Mouse (Mus musculus) liver, postnatal 0 days (tissue): ENCODE measurements around the gene Trpm8. TPM values are rescaled to one million over a fixed set of nuclear protein-coding genes. Genes with fewer than 3 reads are reported as not detected.

Experiments
- ATAC-seq: fragments of 200-750 bp; cut with Nextera tagmentation; 2 replicates; pipeline ENCODE4 v1.8.0; 2017; ENCODE audit warnings: mild to moderate bottlenecking, moderate library complexity
- DNase-seq: peaks from one replicate; pipeline ENCODE4 v3.0.0-alpha.2; 2016
- H3K27ac ChIP-seq: fragments of 300-500 bp; sonication (generic); 2 replicates; pipeline ENCODE4 v1.5.1; 2014; ENCODE audit warnings: antibody characterized with exemption, moderate library complexity, mild to moderate bottlenecking, low read depth
- H3K27me3 ChIP-seq: fragments of 300-500 bp; sonication (generic); 2 replicates; pipeline ENCODE4 v1.6.1; 2014; ENCODE audit warnings: low read length, control low read depth, mixed read lengths; ENCODE audit not compliant: insufficient read depth
- H3K36me3 ChIP-seq: fragments of 300-500 bp; sonication (generic); replicated peaks from 2 replicates; pipeline ENCODE4 v1.6.1; 2014; ENCODE audit warnings: mild to moderate bottlenecking, control low read depth, low read length, moderate library complexity, mixed read lengths; ENCODE audit not compliant: insufficient read depth
- H3K4me1 ChIP-seq: fragments of 300-500 bp; sonication (generic); 2 replicates; pipeline ENCODE4 v1.6.1; 2014; ENCODE audit warnings: antibody characterized with exemption, mild to moderate bottlenecking, control low read depth; ENCODE audit not compliant: insufficient read depth
- H3K4me2 ChIP-seq: fragments of 300-500 bp; sonication (generic); 2 replicates; pipeline ENCODE4 v1.6.1; 2014; ENCODE audit warnings: low read depth, mild to moderate bottlenecking, low read length, moderate library complexity, mixed read lengths
- H3K4me3 ChIP-seq: fragments of 300-500 bp; sonication (generic); 2 replicates; pipeline ENCODE4 v1.5.1; 2014; ENCODE audit warnings: low read depth, low read length
- H3K9ac ChIP-seq: fragments of 300-500 bp; sonication (generic); replicated peaks from 2 replicates; pipeline ENCODE4 v1.6.1; 2014; ENCODE audit warnings: mild to moderate bottlenecking, moderate library complexity
- H3K9me3 ChIP-seq: fragments of 300-500 bp; sonication (generic); 2 replicates; pipeline ENCODE4 v1.6.1; 2016; ENCODE audit warnings: mild to moderate bottlenecking, control low read depth, low read length, mixed read lengths
- CTCF ChIP-seq: sonication (generic); IDR thresholded peaks from 2 replicates; pipeline ENCODE4 v1.5.1; 2016; ENCODE audit warnings: antibody characterized with exemption, low read depth
- EP300 ChIP-seq: IDR thresholded peaks from 2 replicates; pipeline ENCODE4 v1.6.1; 2016; ENCODE audit warnings: antibody characterized with exemption, low read depth, mild to moderate bottlenecking
- whole genome bisulfite sequencing: fragments of 180-500 bp; shearing (Covaris S2); extraction: QIAGEN DNeasy Blood & Tissue Kit; methylation state at CpG from one replicate; pipeline ENCODE4 v1.1.7; 2014; ENCODE audit not compliant: insufficient replicate concordance; 5-methylcytosine and 5-hydroxymethylcytosine counted together
- polyA plus RNA-seq: library from polyadenylated mRNA; unstranded; fragments of >200 nt; fragmentation: Nextera tagmentation; extraction: Ambion mirVana; gene quantifications from 2 replicates; pipeline ENCODE4 v1.2.1, GENCODE M21; 2015

Gene Trpm8
- polyA plus RNA-seq, 1 experiment from 2014 or later, result not detected

DNA sequence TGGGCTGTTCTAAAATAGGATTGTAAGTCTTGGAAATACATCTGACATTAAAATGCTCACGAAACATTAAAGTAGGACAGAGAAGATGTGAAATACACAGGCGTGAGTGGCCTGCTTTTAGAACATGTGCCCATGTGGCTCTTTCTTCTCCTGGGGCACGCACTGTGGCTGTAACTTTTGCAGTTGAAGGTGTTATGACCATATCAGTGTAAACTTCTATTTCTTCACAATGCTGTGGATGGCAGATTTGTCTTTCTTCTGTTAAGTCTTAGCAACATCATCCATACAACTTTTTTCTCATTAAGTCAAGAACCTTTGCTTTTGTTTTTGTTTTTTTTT is 11.3 kb downstream of the Trpm8 start:
- TF ChIP-seq CTCF, result no peak
- TF ChIP-seq EP300, result no peak

DNA sequence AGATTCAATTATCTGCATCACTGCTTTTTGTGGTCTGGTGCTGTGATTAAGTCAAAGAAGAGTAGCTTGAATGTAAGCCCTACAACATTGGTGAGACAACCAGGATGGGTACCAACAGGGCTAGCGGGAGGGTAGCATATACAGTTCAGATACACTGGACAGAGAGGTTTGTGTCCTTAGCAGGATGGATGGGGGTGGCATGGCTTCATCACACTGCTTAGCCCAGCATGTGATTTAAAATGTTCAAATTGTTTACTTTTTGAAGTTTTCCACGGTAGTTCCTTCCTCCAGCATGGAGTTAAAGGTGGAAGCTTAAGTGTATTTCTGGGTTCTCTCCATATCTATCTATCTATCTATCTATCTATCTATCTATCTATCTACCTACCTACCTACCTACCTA is 11.7 kb downstream of the Trpm8 start:
- TF ChIP-seq EP300, result no peak
- TF ChIP-seq CTCF, result no peak
- 42% methylated on average over 2 of the region's 2 CpGs for WGBS
- Histone ChIP-seq H3K27me3 (no peaks in the 10 kb centered on the region), H3K4me3 (no peak overlapping the region), H3K36me3 (no peaks in the 10 kb centered on the region), H3K4me1 (peaks cover 11% of the 10 kb centered on the region), H3K4me2 (no peak overlapping the region), H3K9ac (no peak overlapping the region), H3K9me3 (no peaks in the 10 kb centered on the region), H3K27ac (no peak overlapping the region)
- ATAC-seq (no peak), DNase-seq (no peak)

More for the DNA sequence above, 11.3 kb downstream of the Trpm8 start:
- H3K27me3 ChIP-seq, result no peaks in the 10 kb centered on the region
- H3K4me2 ChIP-seq, result no peak overlapping the region
- no peaks in the 10 kb centered on the region for H3K36me3 ChIP-seq
- 0 out of 2 replicates have a peak overlapping the region, but pooled peaks have one; percentile 1 for H3K27ac ChIP-seq
- H3K4me1 ChIP-seq, result peaks cover 14% of the 10 kb centered on the region
- no peaks in the 10 kb centered on the region for H3K9me3 ChIP-seq
- no peak overlapping the region for H3K9ac ChIP-seq
- DNase-seq (no peak), ATAC-seq (no peak)
- 63% methylated on average over 3 of the region's 3 CpGs for WGBS
- no peak overlapping the region for H3K4me3 ChIP-seq

DNA sequence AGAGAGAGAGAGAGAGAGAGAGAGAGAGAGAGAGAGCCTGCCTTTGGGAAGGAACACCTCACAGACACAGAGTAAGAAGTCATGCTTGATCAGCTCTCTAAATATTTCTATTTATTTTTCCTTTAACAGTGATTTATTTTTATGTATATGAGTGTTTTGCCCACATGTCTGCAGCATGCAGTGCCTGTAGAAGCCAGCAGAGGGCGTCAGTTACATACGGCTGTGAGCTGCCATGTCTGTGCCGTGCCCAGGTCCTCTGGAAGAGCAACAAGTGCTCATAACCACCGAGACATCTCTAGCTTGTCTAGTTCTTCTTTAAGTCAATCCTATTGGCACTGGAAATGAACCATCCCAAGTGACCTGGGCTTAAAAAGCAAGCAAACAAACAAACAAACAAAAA is 12.5 kb downstream of the Trpm8 start:
- Histone ChIP-seq H3K27me3 (no peaks in the 10 kb centered on the region), H3K36me3 (no peaks in the 10 kb centered on the region), H3K4me1 (peaks cover 6% of the 10 kb centered on the region), H3K27ac (no peak overlapping the region), H3K4me3 (no peak overlapping the region), H3K9ac (no peak overlapping the region), H3K4me2 (no peak overlapping the region), H3K9me3 (0 out of 2 replicates have a peak, but pooled peaks cover 2% of the 10 kb centered on the region)
- WGBS, result 36% methylated on average over 4 of the region's 4 CpGs
- TF ChIP-seq EP300 (no peak), CTCF (peak; percentile 91)
- ATAC-seq (no peak), DNase-seq (peak; percentile 86)

DNA sequence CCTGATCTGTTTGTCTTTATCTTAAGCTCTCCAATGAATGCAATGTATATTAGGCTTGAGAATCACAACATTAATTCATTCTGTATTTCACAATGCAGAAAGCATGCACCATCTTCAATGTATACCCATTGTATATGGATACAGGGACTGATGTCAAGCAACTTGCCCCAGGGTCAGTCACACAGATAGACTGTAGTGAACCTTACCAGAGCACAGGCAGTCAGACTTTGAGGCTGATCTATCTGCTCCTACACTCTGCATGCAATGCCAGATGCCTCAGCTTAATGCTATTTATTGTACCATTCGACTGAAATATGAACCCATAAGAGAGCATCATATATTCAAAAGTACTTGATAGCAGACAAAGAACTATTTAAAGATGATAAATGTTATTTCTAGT is 13.1 kb downstream of the Trpm8 start:
- ATAC-seq (no peak), DNase-seq (no peak)
- WGBS, result 59% methylated on average over 1 of the region's 1 CpGs
- H3K9ac ChIP-seq, result no peak overlapping the region
- peaks cover 3% of the 10 kb centered on the region; the same call in 1 of the 2 replicates for H3K9me3 ChIP-seq
- H3K4me2 ChIP-seq, result no peak overlapping the region
- peaks cover 4% of the 10 kb centered on the region for H3K4me1 ChIP-seq
- H3K27ac ChIP-seq, result no peak overlapping the region
- H3K27me3 ChIP-seq, result no peaks in the 10 kb centered on the region
- no peak for TF ChIP-seq CTCF
- no peak for TF ChIP-seq EP300
- H3K36me3 ChIP-seq, result no peaks in the 10 kb centered on the region
- H3K4me3 ChIP-seq, result no peak overlapping the region

DNA sequence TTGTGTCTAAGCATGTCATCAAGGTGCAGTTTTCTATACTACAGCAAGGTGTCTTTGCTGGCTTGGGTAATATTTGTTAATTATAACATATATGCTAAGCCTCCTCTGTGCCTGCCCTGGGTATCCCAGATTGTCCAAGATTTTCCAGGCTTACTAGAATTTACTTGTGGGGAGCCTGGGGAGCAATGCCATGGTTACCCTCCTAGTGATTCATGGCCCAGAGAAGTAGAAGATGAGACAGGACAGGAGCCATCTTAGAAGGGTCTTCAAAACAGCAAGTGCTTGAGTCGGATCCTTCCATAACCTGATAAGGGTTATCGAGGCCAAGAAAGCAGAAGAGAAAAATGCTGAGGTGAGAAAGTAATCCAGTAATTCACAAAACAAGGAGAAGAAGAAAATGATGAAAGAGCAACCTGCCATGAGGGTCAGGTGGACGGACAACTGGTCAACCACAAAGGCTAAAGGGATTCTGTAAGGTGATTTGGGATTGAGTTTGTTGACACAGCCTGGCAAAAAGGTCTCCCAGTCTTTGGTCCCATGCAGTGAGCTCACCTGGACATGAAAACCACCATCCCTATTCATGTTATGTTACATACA is 14.0 kb downstream of the Trpm8 start:
- H3K27ac ChIP-seq, result no peak overlapping the region
- WGBS, result 52% methylated on average over 3 of the region's 3 CpGs
- ATAC-seq, result no peak

DNA sequence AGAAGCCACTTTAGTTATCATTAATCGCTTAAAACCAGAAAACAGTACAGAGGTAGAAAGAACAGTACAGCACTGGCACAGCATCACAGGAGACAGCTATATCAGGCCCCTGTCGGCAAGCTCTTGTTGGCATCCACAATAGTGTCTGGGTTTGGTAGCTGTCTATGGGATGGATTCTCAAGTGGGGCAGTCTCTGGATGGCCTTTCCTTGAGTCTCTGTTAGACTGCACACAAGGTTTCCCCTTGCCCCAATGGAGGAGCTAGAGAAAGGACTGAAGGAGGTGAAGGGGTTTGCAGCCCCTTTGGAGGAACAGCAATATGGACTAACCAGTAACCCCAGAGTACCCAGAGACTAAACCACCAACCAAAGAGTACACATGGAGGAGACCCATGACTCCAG is 14.6 kb downstream of the Trpm8 start:
- no peak for TF ChIP-seq EP300
- Histone ChIP-seq H3K27me3 (no peaks in the 10 kb centered on the region), H3K4me2 (no peak overlapping the region), H3K9me3 (peaks cover 9% of the 10 kb centered on the region; the same call in 1 of the 2 replicates), H3K9ac (no peak overlapping the region), H3K4me3 (no peak overlapping the region), H3K36me3 (no peaks in the 10 kb centered on the region), H3K4me1 (peaks cover 3% of the 10 kb centered on the region), H3K27ac (no peak overlapping the region)
- ATAC-seq (no peak), DNase-seq (no peak)
- WGBS, result 49% methylated on average over 2 of the region's 2 CpGs

More for the DNA sequence above, 14.0 kb downstream of the Trpm8 start:
- DNase-seq, result peak; percentile 22
- peaks cover 7% of the 10 kb centered on the region; the same call in 1 of the 2 replicates for H3K9me3 ChIP-seq
- peaks cover 4% of the 10 kb centered on the region for H3K4me1 ChIP-seq
- H3K36me3 ChIP-seq, result no peaks in the 10 kb centered on the region
- no peak overlapping the region for H3K9ac ChIP-seq
- H3K27me3 ChIP-seq, result no peaks in the 10 kb centered on the region
- no peak for TF ChIP-seq EP300
- H3K4me2 ChIP-seq, result no peak overlapping the region
- H3K4me3 ChIP-seq, result no peak overlapping the region

DNA sequence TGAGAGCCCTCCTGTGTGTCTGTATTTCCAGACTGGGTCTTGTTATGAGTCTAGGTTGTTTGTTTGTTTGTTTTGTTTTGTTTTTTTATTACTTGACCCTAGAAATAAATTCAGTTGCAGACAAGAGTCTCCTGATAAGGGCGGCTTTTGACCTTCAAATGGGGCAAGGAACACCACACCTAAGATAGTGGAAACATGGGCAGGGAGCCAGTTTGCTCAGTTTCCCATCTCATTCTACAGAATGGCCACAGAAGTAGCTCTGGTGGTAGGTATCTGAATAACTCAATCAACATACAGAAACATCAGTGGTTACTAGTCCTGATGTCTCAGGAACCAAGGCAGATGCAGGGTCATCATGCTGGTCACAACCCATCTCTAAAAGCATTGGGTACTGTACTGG is 17.2 kb downstream of the Trpm8 start:
- Histone ChIP-seq H3K4me3 (no peak overlapping the region), H3K27ac (no peak overlapping the region), H3K4me2 (no peak overlapping the region), H3K36me3 (no peaks in the 10 kb centered on the region), H3K9ac (no peak overlapping the region), H3K27me3 (no peaks in the 10 kb centered on the region), H3K4me1 (no peaks in the 10 kb centered on the region), H3K9me3 (peaks cover 13% of the 10 kb centered on the region)
- no peak for ATAC-seq
- no peak for DNase-seq
- 21% methylated on average over 1 of the region's 1 CpGs for WGBS
- TF ChIP-seq EP300 (no peak), CTCF (no peak)
